Mouse (Mus musculus) thymus, adult 18-20 months (tissue): Measurements from ENCODE around the gene Jagn1.

ENCODE experiments used
- DNase-seq, 2 experiments: peaks; one replicate each; pipeline ENCODE4 v3.0.0; 2022; ENCODE audit warnings: mixed read lengths in 2 of 2

The Jagn1 gene

GRCm38 (mm10) chr6:113435664-113436205 is 6.6 kb upstream of the Jagn1 start, which contains the start of gene Cidec:
Gene Cidec, minus strand, starts transcription at chr6:113435760.
- no peak for DNase-seq

- no peak for DNase-seq
These were observed 5.2 kb upstream of the Jagn1 start for GRCm38 (mm10) chr6:113437135-113437534.

GRCm38 (mm10) chr6:113438721-113439430 is 3.5 kb upstream of the Jagn1 start:
- no peak for DNase-seq

GRCm38 (mm10) chr6:113440686-113441085 is 1.7 kb upstream of the Jagn1 start:
- no peak for DNase-seq

- peak; percentile 40 to 60 for DNase-seq
These were observed 1.2 kb upstream of the Jagn1 start for GRCm38 (mm10) chr6:113441147-113441680.

GRCm38 (mm10) chr6:113442087-113442441 is 305 bp upstream of the Jagn1 start:
- no peak for DNase-seq

GRCm38 (mm10) chr6:113443091-113443490 is 722 bp downstream of the Jagn1 start:
- no peak for DNase-seq

GRCm38 (mm10) chr6:113444207-113444965 is 2.0 kb downstream of the Jagn1 start:
- DNase-seq = no peak

- no peak for DNase-seq
These were observed 5.3 kb downstream of the Jagn1 start for GRCm38 (mm10) chr6:113447639-113448038.

- no peak for DNase-seq
These were observed 9.5 kb downstream of the Jagn1 start for GRCm38 (mm10) chr6:113451839-113452238.

- no peak for DNase-seq
These were observed 12.6 kb downstream of the Jagn1 start for GRCm38 (mm10) chr6:113455007-113455406.

- peak; percentile 40 to 60 for DNase-seq
These were observed 15.7 kb downstream of the Jagn1 start, which contains the start of gene Il17re for GRCm38 (mm10) chr6:113457952-113458534. Gene Il17re, plus strand, starts transcription at chr6:113458484.

- peak in 1 of 2 experiments; percentile 18 for DNase-seq
These were observed 16.3 kb downstream of the Jagn1 start for GRCm38 (mm10) chr6:113458635-113459034.

- DNase-seq = no peak
These were observed 21.7 kb downstream of the Jagn1 start for GRCm38 (mm10) chr6:113464040-113464439.

- no peak for DNase-seq
These were observed 23.2 kb downstream of the Jagn1 start for GRCm38 (mm10) chr6:113465602-113466001.

GRCm38 (mm10) chr6:113468512-113468911 is 26.1 kb downstream of the Jagn1 start:
- no peak for DNase-seq

GRCm38 (mm10) chr6:113469021-113469420 is 26.7 kb downstream of the Jagn1 start:
- peak; percentile 57 to 66 for DNase-seq

GRCm38 (mm10) chr6:113469432-113469831 is 27.1 kb downstream of the Jagn1 start:
- peak in 1 of 2 experiments; percentile 47 for DNase-seq

- DNase-seq = no peak
These were observed 29.0 kb downstream of the Jagn1 start, which contains the start of gene Il17rc for GRCm38 (mm10) chr6:113471297-113471936. Gene Il17rc, plus strand, starts transcription at chr6:113471427.

- no peak for DNase-seq
These were observed 29.7 kb downstream of the Jagn1 start for GRCm38 (mm10) chr6:113472061-113472460.

- DNase-seq = no peak
These were observed 30.9 kb downstream of the Jagn1 start for GRCm38 (mm10) chr6:113473246-113473645.

GRCm38 (mm10) chr6:113473715-113474114 is 31.3 kb downstream of the Jagn1 start:
- no peak for DNase-seq
